Mouse (Mus musculus): ENCODE results near the gene Ubn2. TPM values are rescaled to one million over a fixed set of nuclear protein-coding genes. Genes with fewer than 3 reads are reported as not detected.

Gene Ubn2
- total and polyA plus RNA-seq, 2 experiments from 2014 or later = 4.8 to 16.5 TPM

GRCm38 (mm10) chr6:38492550-38492949 is 58.8 kb downstream of the Ubn2 start:
- no peak overlapping the region for H3K27ac ChIP-seq (ENCODE audit: low read depth)
- H3K9me3 ChIP-seq (replicated peaks; ENCODE audit: control insufficient read depth, low read length) = no peaks in the 10 kb centered on the region
- WGBS = 82% methylated on average over 3 of the region's 3 CpGs
- H3K27me3 ChIP-seq (ENCODE audit: control insufficient read depth, insufficient read depth, low read length) = no peaks in the 10 kb centered on the region
- TF ChIP-seq EP300 (IDR thresholded peaks at IDR 0.05; ENCODE audit: low read depth) = no peak
- TF ChIP-seq CTCF (IDR thresholded peaks at IDR 0.05; ENCODE audit: low read depth) = peak; percentile 67
- no peaks in the 10 kb centered on the region for H3K4me1 ChIP-seq (ENCODE audit: control insufficient read depth, insufficient read depth)
- DNase-seq (ENCODE audit: low spot score) = no peak
- H3K4me2 ChIP-seq (ENCODE audit: low read depth, low read length) = no peak overlapping the region
- peaks cover 57% of the 10 kb centered on the region for H3K36me3 ChIP-seq (replicated peaks; ENCODE audit: control insufficient read depth, insufficient read depth, low read length)
- no peak for ATAC-seq (ENCODE audit: insufficient read depth, low read depth)
- H3K9ac ChIP-seq (replicated peaks; ENCODE audit: low read depth, low read length) = no peak overlapping the region
- H3K4me3 ChIP-seq (ENCODE audit: low read depth, low read length) = no peak overlapping the region

GRCm38 (mm10) chr6:38495641-38496040 is 61.9 kb downstream of the Ubn2 start:
- Histone ChIP-seq H3K9me3 (replicated peaks; ENCODE audit: control insufficient read depth, low read length) (no peaks in the 10 kb centered on the region), H3K9ac (replicated peaks; ENCODE audit: low read depth, low read length) (no peak overlapping the region), H3K4me2 (ENCODE audit: low read depth, low read length) (no peak overlapping the region), H3K4me3 (ENCODE audit: low read depth, low read length) (no peak overlapping the region), H3K4me1 (ENCODE audit: control insufficient read depth, insufficient read depth) (no peaks in the 10 kb centered on the region), H3K36me3 (replicated peaks; ENCODE audit: control insufficient read depth, insufficient read depth, low read length) (peaks cover 53% of the 10 kb centered on the region), H3K27ac (ENCODE audit: low read depth) (no peak overlapping the region), H3K27me3 (ENCODE audit: control insufficient read depth, insufficient read depth, low read length) (no peaks in the 10 kb centered on the region)
- WGBS = 66% methylated on average over 4 of the region's 4 CpGs
- DNase-seq (ENCODE audit: low spot score) (no peak), ATAC-seq (ENCODE audit: insufficient read depth, low read depth) (no peak)
- TF ChIP-seq CTCF (IDR thresholded peaks at IDR 0.05; ENCODE audit: low read depth) = no peak
- TF ChIP-seq EP300 (IDR thresholded peaks at IDR 0.05; ENCODE audit: low read depth) = no peak

GRCm38 (mm10) chr6:38512096-38512495 is 78.3 kb downstream of the Ubn2 start:
- DNase-seq (ENCODE audit: low spot score) = no peak
- Histone ChIP-seq H3K4me3 (ENCODE audit: low read depth, low read length) (no peak overlapping the region), H3K27ac (ENCODE audit: low read depth) (no peak overlapping the region), H3K9me3 (replicated peaks; ENCODE audit: control insufficient read depth, low read length) (no peaks in the 10 kb centered on the region), H3K36me3 (replicated peaks; ENCODE audit: control insufficient read depth, insufficient read depth, low read length) (no peaks in the 10 kb centered on the region), H3K9ac (replicated peaks; ENCODE audit: low read depth, low read length) (no peak overlapping the region), H3K27me3 (ENCODE audit: control insufficient read depth, insufficient read depth, low read length) (no peaks in the 10 kb centered on the region), H3K4me2 (ENCODE audit: low read depth, low read length) (no peak overlapping the region), H3K4me1 (ENCODE audit: control insufficient read depth, insufficient read depth) (no peaks in the 10 kb centered on the region)
- TF ChIP-seq CTCF (IDR thresholded peaks at IDR 0.05; ENCODE audit: low read depth) (no peak), EP300 (IDR thresholded peaks at IDR 0.05; ENCODE audit: low read depth) (no peak)
- ATAC-seq (ENCODE audit: insufficient read depth, low read depth) = no peak
- 100% methylated on average over 1 of the region's 1 CpGs for WGBS

GRCm38 (mm10) chr6:38512830-38513229 is 79.1 kb downstream of the Ubn2 start:
- Histone ChIP-seq H3K9ac (replicated peaks; ENCODE audit: low read depth, low read length) (no peak overlapping the region), H3K27ac (ENCODE audit: low read depth) (no peak overlapping the region), H3K27me3 (ENCODE audit: control insufficient read depth, insufficient read depth, low read length) (no peaks in the 10 kb centered on the region), H3K4me3 (ENCODE audit: low read depth, low read length) (no peak overlapping the region), H3K9me3 (replicated peaks; ENCODE audit: control insufficient read depth, low read length) (no peaks in the 10 kb centered on the region), H3K4me2 (ENCODE audit: low read depth, low read length) (no peak overlapping the region), H3K36me3 (replicated peaks; ENCODE audit: control insufficient read depth, insufficient read depth, low read length) (no peaks in the 10 kb centered on the region), H3K4me1 (ENCODE audit: control insufficient read depth, insufficient read depth) (no peaks in the 10 kb centered on the region)
- DNase-seq (ENCODE audit: low spot score) = no peak
- no peak for TF ChIP-seq CTCF (IDR thresholded peaks at IDR 0.05; ENCODE audit: low read depth)
- no peak for TF ChIP-seq EP300 (IDR thresholded peaks at IDR 0.05; ENCODE audit: low read depth)
- no peak for ATAC-seq (ENCODE audit: insufficient read depth, low read depth)

DNA sequence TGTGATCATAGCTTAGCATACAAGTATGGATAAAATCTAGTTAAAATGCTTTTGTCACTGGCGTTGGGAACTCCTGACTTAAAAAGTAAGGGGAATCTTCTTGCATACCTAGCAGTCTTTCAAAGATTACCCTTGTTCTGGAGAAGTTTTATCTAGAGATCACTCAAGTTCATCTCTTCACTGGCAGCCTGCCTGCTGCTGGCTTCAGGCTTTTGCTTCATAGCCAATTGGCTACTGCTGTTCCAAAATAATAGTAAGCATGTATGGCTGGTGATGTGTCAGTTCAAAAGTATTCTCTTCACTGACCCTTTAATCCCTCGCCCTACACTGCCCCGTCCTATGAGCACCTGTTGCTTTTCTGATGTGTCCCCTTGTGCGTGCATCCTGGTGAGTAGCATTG is 81.5 kb downstream of the Ubn2 start:
- no peak overlapping the region for H3K9ac ChIP-seq (replicated peaks; ENCODE audit: low read depth, low read length)
- H3K4me3 ChIP-seq (ENCODE audit: low read depth, low read length) = no peak overlapping the region
- DNase-seq (ENCODE audit: low spot score) = no peak
- ATAC-seq (ENCODE audit: insufficient read depth, low read depth) = no peak
- H3K27me3 ChIP-seq (ENCODE audit: control insufficient read depth, insufficient read depth, low read length) = no peaks in the 10 kb centered on the region
- no peak overlapping the region for H3K27ac ChIP-seq (ENCODE audit: low read depth)
- WGBS = 74% methylated on average over 4 of the region's 4 CpGs
- TF ChIP-seq EP300 (IDR thresholded peaks at IDR 0.05; ENCODE audit: low read depth) (no peak), CTCF (IDR thresholded peaks at IDR 0.05; ENCODE audit: low read depth) (no peak)
- H3K4me1 ChIP-seq (ENCODE audit: control insufficient read depth, insufficient read depth) = no peaks in the 10 kb centered on the region
- no peak overlapping the region for H3K4me2 ChIP-seq (ENCODE audit: low read depth, low read length)
- no peaks in the 10 kb centered on the region for H3K9me3 ChIP-seq (replicated peaks; ENCODE audit: control insufficient read depth, low read length)
- H3K36me3 ChIP-seq (replicated peaks; ENCODE audit: control insufficient read depth, insufficient read depth, low read length) = no peaks in the 10 kb centered on the region

DNA sequence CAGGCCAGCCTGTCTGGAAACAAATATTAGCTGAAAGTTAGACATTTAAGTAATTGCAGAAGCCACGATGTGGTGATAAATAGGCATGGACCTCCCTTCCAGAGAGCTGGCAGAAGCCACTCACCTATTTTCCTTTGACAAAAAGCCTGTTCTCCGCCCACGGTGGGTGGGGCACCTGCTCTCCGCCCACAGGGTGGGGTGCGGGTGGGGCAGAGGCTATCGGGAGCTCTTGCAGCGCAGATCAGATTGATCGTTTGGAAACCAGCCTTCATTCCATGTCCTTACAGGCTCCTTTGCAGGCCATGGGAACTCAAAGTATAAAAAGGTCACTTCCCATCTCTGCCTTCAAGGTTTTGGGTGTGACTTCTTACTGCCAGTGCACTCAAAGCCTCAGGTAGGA is 90.1 kb downstream of the Ubn2 start:
- no peaks in the 10 kb centered on the region for H3K4me1 ChIP-seq (ENCODE audit: control insufficient read depth, insufficient read depth)
- H3K36me3 ChIP-seq (replicated peaks; ENCODE audit: control insufficient read depth, insufficient read depth, low read length) = no peaks in the 10 kb centered on the region
- no peak overlapping the region for H3K9ac ChIP-seq (replicated peaks; ENCODE audit: low read depth, low read length)
- WGBS = 22% methylated on average over 8 of the region's 8 CpGs
- no peaks in the 10 kb centered on the region for H3K27me3 ChIP-seq (ENCODE audit: control insufficient read depth, insufficient read depth, low read length)
- no peak for ATAC-seq (ENCODE audit: insufficient read depth, low read depth)
- no peak overlapping the region for H3K4me2 ChIP-seq (ENCODE audit: low read depth, low read length)
- TF ChIP-seq EP300 (IDR thresholded peaks at IDR 0.05; ENCODE audit: low read depth) = no peak
- no peak for DNase-seq (ENCODE audit: low spot score)
- no peak overlapping the region for H3K27ac ChIP-seq (ENCODE audit: low read depth)
- H3K4me3 ChIP-seq (ENCODE audit: low read depth, low read length) = no peak overlapping the region
- no peaks in the 10 kb centered on the region for H3K9me3 ChIP-seq (replicated peaks; ENCODE audit: control insufficient read depth, low read length)
